Mouse (Mus musculus) heart, postnatal 4 days (tissue): ENCODE results near the gene Npvf. TPM values are rescaled to one million over a fixed set of nuclear protein-coding genes. Genes with fewer than 3 reads are reported as not detected.

Experiments used
- DNase-seq: peaks from one replicate; pipeline ENCODE4 v3.0.0; 2021
- total RNA-seq, 2 experiments: library from RNA; stranded (reverse); gene quantifications; 2 replicates each; pipeline ENCODE4 v1.2.3; 2021

Gene Npvf
- total RNA-seq: under 1 TPM in 1 of 2 experiments, not detected in 1; 0.45 TPM

GRCm38 (mm10) chr6:50654356-50654755 is at the start of gene Npvf:
Gene Npvf, minus strand, starts transcription at chr6:50654439.
- no peak for DNase-seq

GRCm38 (mm10) chr6:50689121-50689815 is 35.0 kb upstream of the Npvf start:
- no peak for DNase-seq

DNA sequence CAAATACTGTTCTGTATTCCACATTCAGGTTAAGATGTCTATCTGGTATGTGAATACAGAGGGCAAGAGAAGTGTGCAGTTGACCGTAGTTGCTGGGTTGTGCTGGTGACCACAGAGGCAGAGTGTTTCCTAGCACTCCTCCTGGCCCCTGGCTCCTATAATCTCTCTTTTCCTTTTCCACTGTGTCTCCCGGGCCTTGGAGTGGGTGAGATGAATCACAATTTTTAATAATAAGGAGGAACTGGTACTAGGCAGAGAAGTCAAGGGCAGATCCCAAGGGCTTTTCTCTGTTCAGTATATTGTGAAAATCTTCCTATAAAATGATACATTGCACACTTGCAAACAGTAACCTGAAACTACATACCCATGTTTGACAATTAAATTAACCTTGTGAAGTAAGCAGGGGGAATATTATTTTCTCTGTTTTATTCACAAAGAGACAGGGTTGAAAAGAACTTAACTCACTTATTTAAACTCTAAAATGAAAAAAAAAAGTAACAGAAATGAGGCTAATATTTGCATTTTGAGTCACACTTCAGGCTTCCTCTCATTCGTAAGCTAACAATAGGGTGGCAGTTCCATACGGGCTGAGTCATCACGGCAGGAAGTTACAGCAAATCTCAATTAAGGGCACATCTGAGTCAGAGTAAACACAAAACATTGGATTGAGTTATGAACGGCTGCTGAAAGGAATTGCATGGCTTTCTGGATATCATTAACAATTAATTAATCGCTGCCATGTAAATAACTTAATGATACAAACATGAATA is 30.6 kb upstream of the Npvf start:
- no peak for DNase-seq

GRCm38 (mm10) chr6:50681491-50681890 is 27.3 kb upstream of the Npvf start:
- no peak for DNase-seq

- DNase-seq: no peak
These were observed 26.3 kb upstream of the Npvf start for GRCm38 (mm10) chr6:50680224-50681215.

DNA sequence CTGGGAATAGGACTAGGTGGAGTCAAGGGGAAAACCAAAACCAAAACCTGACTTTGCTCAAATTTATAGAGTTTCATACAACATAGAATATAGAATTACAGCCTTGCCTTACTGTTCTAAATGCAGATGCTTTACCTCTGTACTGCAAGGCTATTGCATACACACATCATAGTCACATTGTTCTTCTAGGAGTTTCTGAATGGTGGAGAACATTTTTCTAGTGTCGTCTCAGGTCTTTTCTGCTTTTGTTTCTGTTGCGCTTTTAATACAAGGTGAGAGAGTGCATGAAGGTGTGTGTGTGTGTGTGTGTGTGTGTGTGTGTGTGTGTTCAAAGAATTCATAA is 25.2 kb upstream of the Npvf start:
- DNase-seq: no peak

DNA sequence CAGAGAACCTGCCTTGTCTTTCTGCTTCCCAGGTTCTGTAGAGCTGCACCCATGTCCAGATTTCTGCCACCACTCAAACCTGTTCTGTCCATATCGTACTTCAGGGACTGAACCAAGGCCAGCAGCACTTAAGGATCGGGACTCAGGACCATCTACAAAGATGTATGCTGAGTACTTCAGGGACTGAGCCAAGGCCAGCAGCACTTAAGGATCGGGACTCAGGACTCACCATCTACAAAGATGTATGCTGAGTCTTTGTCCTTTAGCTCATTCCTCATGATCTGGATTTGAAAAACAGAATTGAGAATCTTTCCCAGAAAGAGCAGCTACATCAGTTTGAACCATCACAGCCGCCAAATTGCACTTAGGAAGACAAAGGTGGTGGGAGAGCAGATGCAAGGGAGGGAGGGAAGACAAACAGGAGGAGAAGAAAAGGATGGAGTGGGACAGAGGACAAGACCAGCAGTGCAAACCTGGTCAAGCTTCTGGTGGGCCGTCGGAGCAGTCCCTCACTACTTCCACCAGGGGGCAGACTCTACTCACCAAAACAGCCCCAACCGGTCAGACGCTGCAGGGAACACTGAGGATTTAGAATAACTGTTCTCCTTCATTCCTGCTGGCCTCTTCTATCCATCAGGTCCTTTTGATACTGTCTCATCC is 24.7 kb upstream of the Npvf start:
- peak; percentile 85 for DNase-seq

DNA sequence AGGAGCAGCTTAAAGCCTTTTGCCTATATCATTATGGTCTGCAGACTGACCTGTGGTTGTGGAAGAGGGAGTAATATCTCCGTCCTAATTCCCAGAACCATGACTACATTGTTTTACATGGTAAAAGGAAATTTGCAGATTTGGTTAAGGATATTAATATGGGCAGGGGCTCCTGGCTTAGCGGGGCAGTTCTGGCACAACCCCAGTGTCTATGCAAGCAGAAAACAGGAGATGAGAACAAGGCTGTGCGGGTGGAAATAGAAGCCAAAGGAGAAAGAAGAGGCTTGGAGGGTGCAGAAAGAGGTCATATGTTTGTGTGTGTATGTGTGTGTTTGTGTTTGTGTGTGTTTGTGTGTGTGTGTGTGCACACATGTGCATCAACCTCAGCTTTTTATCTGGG is 17.0 kb upstream of the Npvf start:
- no peak for DNase-seq

- DNase-seq: no peak
These were observed 12.7 kb upstream of the Npvf start for GRCm38 (mm10) chr6:50666937-50667336.

GRCm38 (mm10) chr6:50665020-50665419 is 10.8 kb upstream of the Npvf start:
- no peak for DNase-seq

DNA sequence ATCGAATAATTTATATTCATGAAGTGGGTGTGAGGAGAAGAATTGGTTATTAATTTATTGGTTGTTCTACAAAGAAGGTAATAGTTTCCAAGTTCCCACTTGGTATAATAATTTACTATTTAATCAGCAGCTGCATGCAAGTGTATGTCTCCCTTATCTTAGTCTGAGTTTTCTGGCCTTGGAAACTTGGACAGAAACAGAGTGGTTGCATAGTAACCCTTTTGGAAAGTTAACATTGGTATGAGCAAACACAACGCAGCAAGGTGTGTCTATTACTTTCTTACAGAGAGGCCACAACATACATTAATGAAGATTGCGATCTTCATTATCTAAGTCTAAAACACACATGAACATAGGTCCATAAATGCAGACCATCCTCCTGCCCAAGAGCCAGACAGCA is 10.0 kb upstream of the Npvf start:
- DNase-seq: no peak

GRCm38 (mm10) chr6:50662925-50663583 is 8.8 kb upstream of the Npvf start:
- DNase-seq: no peak

- DNase-seq: no peak
These were observed 7.5 kb upstream of the Npvf start for GRCm38 (mm10) chr6:50661729-50662128.

DNA sequence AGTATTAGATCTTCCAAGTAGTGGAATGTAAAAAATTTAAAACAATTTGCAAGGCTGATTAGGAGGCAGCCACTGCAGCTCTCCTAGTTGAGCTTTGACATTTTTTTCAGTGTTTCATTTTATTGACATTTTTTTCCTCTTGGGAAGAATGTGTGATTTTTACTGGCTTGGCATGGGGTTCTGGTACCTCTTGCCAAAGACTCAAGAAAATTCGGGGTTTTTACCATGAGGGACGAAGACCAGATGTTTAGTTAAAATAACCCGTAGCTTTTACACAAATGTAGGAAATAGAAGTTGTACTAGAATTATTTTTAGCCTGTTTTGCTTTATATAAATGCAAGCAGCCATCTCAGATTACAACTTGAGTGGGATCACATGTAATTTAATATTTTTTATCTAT is 4.2 kb upstream of the Npvf start:
- DNase-seq: no peak

DNA sequence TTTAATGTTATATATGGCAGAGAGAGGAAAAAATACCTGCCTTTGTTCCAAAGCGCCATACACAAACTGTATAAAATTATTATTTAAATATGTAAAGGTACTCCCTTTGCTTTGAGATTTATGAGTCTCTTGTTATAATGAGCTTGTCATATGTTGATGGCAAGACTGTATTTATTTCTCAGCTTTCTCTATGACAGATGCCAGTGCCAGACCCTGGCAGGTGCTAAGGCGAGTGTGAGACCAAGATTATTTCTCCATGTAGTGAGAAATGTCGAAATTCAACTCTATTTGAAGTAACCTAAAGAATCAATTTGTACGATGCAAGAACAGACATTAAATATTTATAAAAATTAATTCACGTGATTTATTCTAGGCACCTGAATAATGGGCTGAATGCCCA is 3.8 kb upstream of the Npvf start:
- DNase-seq: no peak

- DNase-seq: no peak
These were observed 2.2 kb upstream of the Npvf start for GRCm38 (mm10) chr6:50656426-50656825.

GRCm38 (mm10) chr6:50655925-50656324 is 1.7 kb upstream of the Npvf start:
- DNase-seq: no peak

DNA sequence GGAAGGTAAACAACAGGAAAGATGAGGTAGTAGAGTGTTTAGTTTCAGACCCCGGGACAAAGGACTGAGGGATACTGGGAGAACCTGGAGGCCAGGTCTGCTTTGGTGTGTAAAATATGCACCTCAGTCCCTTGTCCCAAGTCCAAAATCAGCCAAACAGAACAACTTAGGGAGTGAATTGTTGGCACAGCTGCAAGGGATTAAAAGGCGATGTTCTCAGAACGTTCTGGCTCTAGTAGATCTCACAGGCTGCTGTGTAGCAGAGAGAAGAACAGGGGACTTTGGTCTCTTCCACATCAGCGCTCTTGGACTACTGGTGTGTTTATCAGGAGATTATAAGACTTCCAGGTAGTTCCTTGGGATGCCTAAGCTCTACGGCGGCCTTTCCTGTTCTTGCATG is 6.6 kb downstream of the Npvf start:
- DNase-seq: no peak

DNA sequence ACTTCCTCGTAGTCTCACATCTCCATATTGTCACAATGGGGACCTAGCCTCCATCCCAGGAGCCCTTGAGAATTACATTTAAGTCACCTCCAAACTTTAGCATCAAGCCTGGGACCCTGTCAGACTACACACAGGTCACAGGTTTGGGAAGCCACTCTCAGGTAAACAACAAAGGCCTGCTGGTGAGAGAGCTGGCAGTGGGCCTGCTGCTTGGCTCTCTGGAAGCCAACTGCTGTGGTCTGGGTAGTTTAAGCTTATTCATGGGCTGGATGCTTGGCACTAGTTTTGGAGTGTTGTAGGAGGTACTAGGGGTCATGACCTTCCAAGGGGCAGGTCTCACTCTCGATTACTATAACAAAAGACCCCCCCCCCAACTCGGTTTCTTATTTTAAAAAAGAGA is 7.6 kb downstream of the Npvf start:
- DNase-seq: no peak

DNA sequence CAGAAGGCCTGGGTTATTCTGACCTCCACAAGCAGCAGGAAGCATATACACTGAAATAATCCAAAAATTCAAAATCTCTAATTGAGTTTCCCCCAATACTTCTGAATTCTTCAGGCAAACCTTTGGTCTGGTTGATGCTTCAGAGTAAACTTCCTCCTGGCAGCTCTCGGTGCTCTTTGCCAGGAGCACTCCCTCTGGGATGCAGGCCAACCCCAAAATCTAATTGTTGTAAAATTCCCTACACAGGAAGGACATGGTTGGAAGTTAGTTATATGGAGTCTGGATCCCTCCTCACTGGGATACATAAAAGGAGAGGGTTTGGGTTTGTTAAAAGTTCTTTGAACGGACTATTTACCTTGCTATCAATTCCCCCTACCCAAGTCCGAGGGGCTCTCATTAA is 9.5 kb downstream of the Npvf start:
- DNase-seq: peak; percentile 25

DNA sequence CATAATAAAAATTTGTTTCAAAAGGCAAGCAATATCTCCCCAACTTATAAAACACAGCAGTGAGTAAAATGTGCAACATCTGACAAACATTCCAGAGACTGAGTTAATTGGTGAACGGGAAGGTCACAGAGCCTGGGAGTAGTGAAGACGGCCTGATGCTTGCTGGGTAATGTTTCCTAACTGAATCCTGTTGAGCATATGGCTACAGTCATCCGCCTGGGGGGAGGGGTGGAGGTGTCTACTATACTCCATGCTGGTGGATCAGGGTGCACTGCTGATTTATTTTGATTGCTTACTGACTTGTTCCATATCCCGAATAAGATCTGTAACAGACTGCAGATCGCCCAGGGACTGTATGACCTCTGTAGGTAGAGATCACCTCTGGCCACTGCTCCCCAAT is 12.3 kb downstream of the Npvf start:
- DNase-seq: no peak

GRCm38 (mm10) chr6:50640377-50640776 is 13.9 kb downstream of the Npvf start:
- DNase-seq: peak; percentile 14
